Mouse (Mus musculus) megakaryocyte progenitor cell, adult 5-6 weeks (primary cell): ENCODE measurements around the gene Madcam1. TPM values are rescaled to one million over a fixed set of nuclear protein-coding genes. Genes with fewer than 3 reads are reported as not detected.

Source experiments
- ATAC-seq: replicated peaks from 2 replicates; pipeline ENCODE4 v1.8.0; 2016; ENCODE audit warnings: mild to moderate bottlenecking, moderate TSS enrichment, inconsistent platforms; ENCODE audit not compliant: poor library complexity
- total RNA-seq, 2 experiments: library from RNA; stranded (forward) in 1 of 2; stranded (reverse) in 1 of 2; fragments of 157-497, 149-512 nt in 1 of 2; fragments of 200-1000 nt in 1 of 2; gene quantifications; 2 replicates each; pipeline versions ENCODE4 v1.2.3 to v1.2.4; 2015 to 2017

Gene Madcam1
- total RNA-seq, 2 experiments from 2014 or later = not detected

- no peak for ATAC-seq
Measured at GRCm38 (mm10) chr10:79666493-79666892, 2.1 kb downstream of the Madcam1 start.

GRCm38 (mm10) chr10:79668076-79668475, 3.7 kb downstream of the Madcam1 start:
- ATAC-seq = no peak

- ATAC-seq = peak; percentile 75
Measured at GRCm38 (mm10) chr10:79668771-79669575, 4.6 kb downstream of the Madcam1 start, which contains the start of gene Tpgs1. Gene Tpgs1, plus strand, starts transcription at chr10:79669369.

GRCm38 (mm10) chr10:79669576-79670057, 5.3 kb downstream of the Madcam1 start:
- ATAC-seq = peak; percentile 20; the same call in 1 of the 2 replicates

- ATAC-seq = 0 out of 2 replicates have a peak, but pooled peaks have one; percentile 14
Measured at GRCm38 (mm10) chr10:79670071-79670888, 5.9 kb downstream of the Madcam1 start.

GRCm38 (mm10) chr10:79671396-79672087, 7.2 kb downstream of the Madcam1 start:
- ATAC-seq = no peak

- no peak for ATAC-seq
Measured at GRCm38 (mm10) chr10:79672088-79672455, 7.7 kb downstream of the Madcam1 start.

- no peak for ATAC-seq
Measured at GRCm38 (mm10) chr10:79673054-79673453, 8.7 kb downstream of the Madcam1 start.

- ATAC-seq = no peak
Measured at GRCm38 (mm10) chr10:79675346-79676035, 11.1 kb downstream of the Madcam1 start.

- 0 out of 2 replicates have a peak, but pooled peaks have one; percentile 0 for ATAC-seq
Measured at GRCm38 (mm10) chr10:79680606-79681495, 16.5 kb downstream of the Madcam1 start.

GRCm38 (mm10) chr10:79681591-79682245, 17.4 kb downstream of the Madcam1 start, which contains the start of gene Cdc34:
Gene Cdc34, plus strand, starts transcription at chr10:79682195.
- peak; percentile 82 for ATAC-seq

- ATAC-seq = no peak
Measured at GRCm38 (mm10) chr10:79682551-79682915, 18.2 kb downstream of the Madcam1 start.

- ATAC-seq = peak; percentile 30
Measured at GRCm38 (mm10) chr10:79682916-79683582, 18.7 kb downstream of the Madcam1 start.

GRCm38 (mm10) chr10:79683726-79684640, 19.6 kb downstream of the Madcam1 start:
- no peak for ATAC-seq

GRCm38 (mm10) chr10:79684770-79685600, 20.6 kb downstream of the Madcam1 start:
- ATAC-seq = no peak

- no peak for ATAC-seq
Measured at GRCm38 (mm10) chr10:79686219-79686618, 21.9 kb downstream of the Madcam1 start.
